Mouse (Mus musculus): Measurements from ENCODE around the gene Jazf1.

DNA sequence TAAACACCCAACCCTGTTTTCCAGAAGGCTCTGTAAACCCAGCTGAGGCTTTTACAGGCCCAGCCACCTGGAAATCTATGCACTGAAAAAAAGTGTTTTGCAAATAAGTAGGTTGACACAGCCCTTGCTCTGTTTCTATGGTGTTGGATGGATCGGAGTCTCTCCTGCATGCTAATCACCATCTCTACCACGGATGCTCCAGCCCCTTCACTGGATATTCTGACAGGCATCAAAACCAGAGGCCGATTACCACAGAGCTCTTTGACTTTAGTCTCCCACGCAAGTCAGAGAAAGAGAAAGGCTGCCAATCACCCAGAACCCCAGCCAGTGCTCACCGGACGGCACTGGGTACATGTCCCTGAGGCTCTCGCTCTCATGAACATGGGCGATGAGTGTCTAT is 291.4 kb downstream of the Jazf1 start:
- no peak for TF ChIP-seq POLR2A (IDR thresholded peaks at IDR 0.05; ENCODE audit: low read depth, low read length)
- no peak for TF ChIP-seq CTCF (IDR thresholded peaks at IDR 0.05; ENCODE audit: extremely low read depth, insufficient read length, insufficient replicate concordance, low read depth, low read length)
